Mouse (Mus musculus) gastrocnemius, postnatal 4 days (tissue): Measurements from ENCODE around the gene Qpct. TPM values are rescaled to one million over a fixed set of nuclear protein-coding genes. Genes with fewer than 3 reads are reported as not detected.

Experiments used
- total RNA-seq, 2 experiments: library from RNA; stranded (reverse); gene quantifications; 2 replicates each; pipeline ENCODE4 v1.2.3; 2021

Qpct gene
- total RNA-seq, 2 experiments from 2014 or later, result 29.0 to 31.5 TPM

Other genes with a start within 250 kb of the Qpct start
- 10 to 100 TPM; 18.1 to 18.8 TPM for gene Heatr5b, start 216.5 kb upstream of the Qpct start, total RNA-seq
- 10 to 100 TPM; 23.7 to 25.8 TPM for gene Gpatch11, start 216.3 kb upstream of the Qpct start, total RNA-seq
- gene Eif2ak2, start 169.3 kb upstream of the Qpct start, total RNA-seq, result 10 to 100 TPM; 10.1 to 14.7 TPM
- gene Sult6b1, start 144.9 kb upstream of the Qpct start, total RNA-seq, result not detected
- gene Cebpzos, start 135.4 kb upstream of the Qpct start, total RNA-seq, result 10 to 100 TPM; 45.3 to 60.5 TPM
- gene Cebpz, start 114.8 kb upstream of the Qpct start, total RNA-seq, result 10 to 100 TPM; 25.4 to 28.2 TPM
- 10 to 100 TPM; 29.5 to 33.5 TPM for gene Ndufaf7, start 114.8 kb upstream of the Qpct start, total RNA-seq
- gene Prkd3, start 31.1 kb upstream of the Qpct start, total RNA-seq, result 10 to 100 TPM; 37.9 to 39.6 TPM